Mouse (Mus musculus): ENCODE measurements around the gene Acat2.

DNA sequence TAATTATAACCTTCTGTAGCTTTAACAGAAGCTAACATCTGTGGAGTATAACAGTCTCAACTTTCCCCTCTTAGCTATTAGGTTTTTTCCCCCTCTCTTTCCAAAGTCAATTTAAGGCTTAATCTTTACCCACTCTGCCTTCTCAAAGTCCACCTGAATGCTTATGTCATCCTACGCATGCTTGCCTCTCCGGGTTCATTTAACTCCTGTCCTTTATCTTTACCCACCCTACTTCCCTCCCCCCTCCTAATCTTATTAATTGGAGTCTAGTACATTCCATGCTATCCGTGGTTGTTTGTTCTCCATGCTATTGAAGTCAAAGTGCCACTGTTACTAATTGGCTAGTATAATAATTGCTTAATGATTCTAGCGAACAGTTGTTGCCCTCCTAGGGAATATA is 24.8 kb downstream of the Acat2 start:
- TF ChIP-seq CTCF (IDR thresholded peaks at IDR 0.05; ENCODE audit: extremely low read depth, insufficient read length, insufficient replicate concordance, low read depth, low read length) (no peak), POLR2A (IDR thresholded peaks at IDR 0.05; ENCODE audit: low read depth, low read length) (no peak)
